Mouse (Mus musculus) olfactory bulb, adult 2 months (tissue): ENCODE measurements around the gene Mpnd.

Experiments used
- CTCF ChIP-seq: fragments of 200-500 bp; IDR thresholded peaks from 2 replicates; pipeline ENCODE4 v1.5.1; 2012; ENCODE audit warnings: low read depth, mild to moderate bottlenecking, low read length, moderate library complexity; ENCODE audit not compliant: insufficient read depth
- POLR2A ChIP-seq: fragments of 200-500 bp; IDR thresholded peaks from 2 replicates; pipeline ENCODE4 v1.6.1; 2012; ENCODE audit warnings: mild to moderate bottlenecking, low read depth, low read length, moderate library complexity; ENCODE audit not compliant: insufficient read depth

GRCm38 (mm10) chr17:56027801-56028441, 22.4 kb downstream of the Mpnd start:
- TF ChIP-seq CTCF: no peak
- TF ChIP-seq POLR2A: no peak
